Mouse (Mus musculus): Measurements from ENCODE around the gene Syvn1.

DNA sequence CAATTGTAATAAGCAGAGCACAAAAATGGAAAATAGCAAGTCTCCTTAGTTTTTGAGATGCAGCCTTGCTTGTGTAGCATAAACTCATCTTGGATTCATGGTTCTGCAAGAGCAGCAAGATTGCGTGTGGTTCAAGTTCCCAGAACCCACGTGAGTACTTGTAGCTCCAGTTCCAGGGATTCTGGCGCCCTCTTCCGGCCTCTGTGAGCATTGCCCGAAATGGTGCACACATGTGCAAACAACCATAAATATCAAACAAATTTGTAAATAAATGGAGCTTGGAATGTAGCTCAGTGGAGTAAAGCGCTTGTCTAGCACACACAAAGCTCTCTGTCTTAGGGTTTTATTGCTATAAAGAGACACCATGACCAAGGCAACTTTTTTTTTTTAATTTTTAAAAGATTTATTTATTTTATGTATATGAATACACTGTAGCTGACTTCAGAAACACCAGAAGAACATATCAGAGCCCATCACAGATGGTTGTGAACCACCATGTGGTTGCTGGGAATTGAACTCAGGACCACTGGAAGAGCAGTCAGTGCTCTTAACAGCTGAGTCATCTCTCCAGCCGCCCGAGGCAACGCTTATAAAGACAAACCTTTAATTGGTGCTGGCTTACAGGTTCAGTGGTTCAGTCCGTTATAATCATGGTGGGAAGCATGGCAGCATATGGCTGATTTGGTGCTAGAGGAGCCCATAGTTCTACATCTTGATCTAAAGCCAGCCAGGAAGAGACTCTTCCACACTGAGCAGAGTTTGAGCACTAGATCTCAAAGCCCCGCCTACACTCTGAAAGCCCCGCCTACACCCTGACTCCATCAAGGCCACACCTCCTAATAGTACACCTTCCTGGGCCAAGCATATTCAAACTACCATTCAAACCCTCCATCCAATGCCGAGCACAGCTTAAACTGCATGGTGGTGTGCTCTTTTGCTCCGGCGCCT lies 28.0 kb upstream of the Syvn1 start:
- peak; percentile 87 for TF ChIP-seq CTCF (IDR thresholded peaks at IDR 0.05; ENCODE audit: extremely low read depth, insufficient read depth, low read length)
- TF ChIP-seq POLR2A (IDR thresholded peaks at IDR 0.05; ENCODE audit: extremely low read depth, insufficient read depth, low read length) = no peak

All from cortical plate, adult 2 months (tissue).